Mouse (Mus musculus) embryonic fibroblast, embryonic 13.5 days (primary cell): ENCODE measurements around the gene Mospd3. TPM values are rescaled to one million over a fixed set of nuclear protein-coding genes. Genes with fewer than 3 reads are reported as not detected.

Experiments used
- H3K27ac ChIP-seq: 2 replicates; pipeline ENCODE4 v1.5.1; 2012; ENCODE audit warnings: low read length, control low read depth, inconsistent platforms; ENCODE audit not compliant: insufficient read depth
- H3K4me1 ChIP-seq: 2 replicates; pipeline ENCODE4 v1.6.1; 2011; ENCODE audit warnings: low read length; ENCODE audit not compliant: control insufficient read depth, insufficient read depth
- H3K4me3 ChIP-seq: 2 replicates; pipeline ENCODE4 v1.5.1; 2011; ENCODE audit warnings: mild to moderate bottlenecking, control low read depth, low read length; ENCODE audit not compliant: insufficient read depth
- CTCF ChIP-seq: IDR thresholded peaks from 2 replicates; pipeline ENCODE4 v1.5.1; 2011; ENCODE audit warnings: mild to moderate bottlenecking, control low read depth, low read length, moderate library complexity, borderline replicate concordance; ENCODE audit not compliant: insufficient read depth
- POLR2A ChIP-seq: IDR thresholded peaks from 2 replicates; pipeline ENCODE4 v1.6.1; 2011; ENCODE audit warnings: low read depth, mild to moderate bottlenecking, control low read depth, low read length, moderate library complexity
- polyA plus RNA-seq: library from polyadenylated mRNA; stranded (reverse); fragments of >200 nt; gene quantifications from 2 replicates; pipeline ENCODE4 v1.2.4, GENCODE M21; 2011; ENCODE audit warnings: low read depth; ENCODE audit not compliant: missing spikeins, insufficient read length

The Mospd3 gene
- polyA plus RNA-seq, 1 experiment, result 41.3 TPM

DNA sequence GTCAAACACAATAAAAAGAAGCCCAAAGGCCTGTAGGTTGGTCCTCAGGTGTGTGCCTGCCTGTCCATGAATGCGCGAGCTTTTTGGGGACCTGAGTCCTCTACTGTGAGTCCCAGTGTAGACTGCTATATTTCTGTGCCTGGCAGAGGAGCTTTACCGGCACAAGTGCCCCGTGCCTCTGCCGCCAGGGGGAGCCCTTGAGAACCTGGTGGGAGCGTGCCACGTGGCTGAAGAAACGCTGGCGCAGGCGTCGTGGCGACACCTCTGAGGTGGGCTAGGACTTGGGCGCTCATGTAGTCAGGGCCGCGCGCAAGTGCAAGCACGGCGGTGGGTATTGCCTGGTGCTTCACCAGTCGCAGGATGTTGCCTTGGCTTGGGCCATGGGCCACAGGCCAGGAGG is 40.2 kb upstream of the Mospd3 start, which contains the start of gene Sap25:
Gene Sap25 (plus strand): TSS at position 281 of the 400 bp plus-strand sequence.
- H3K27ac ChIP-seq, result no peak within 1 kb of the TSS
- TF ChIP-seq CTCF (peak; percentile 33; the same call in 1 of the 2 replicates), POLR2A (no peak)
- H3K4me3 ChIP-seq, result no peak within 1 kb of the TSS
- no peaks in the 10 kb centered on the region for H3K4me1 ChIP-seq

DNA sequence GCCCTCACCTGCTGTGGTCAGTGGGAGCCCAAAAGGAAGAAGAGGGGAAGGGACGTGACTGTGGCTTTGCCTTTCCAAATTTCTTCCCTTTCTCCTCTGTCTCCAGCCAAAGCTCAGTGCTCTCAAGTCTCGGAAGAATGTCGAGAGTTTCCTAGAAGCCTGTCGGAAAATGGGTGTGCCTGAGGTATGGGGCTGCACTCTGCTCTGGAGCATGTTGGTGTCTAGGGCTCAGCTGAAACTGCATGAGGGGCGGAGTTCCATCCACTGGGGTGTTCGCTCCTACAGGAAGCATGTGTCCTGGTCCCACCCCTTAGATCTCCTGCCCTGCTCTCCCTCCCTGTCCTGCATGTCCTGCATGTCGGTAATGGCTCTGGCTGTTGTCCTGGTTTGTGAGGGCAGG is 38.6 kb upstream of the Mospd3 start:
- no peaks in the 10 kb centered on the region for H3K4me1 ChIP-seq
- H3K27ac ChIP-seq, result no peak overlapping the region
- TF ChIP-seq CTCF (no peak), POLR2A (no peak)
- H3K4me3 ChIP-seq, result no peak overlapping the region

DNA sequence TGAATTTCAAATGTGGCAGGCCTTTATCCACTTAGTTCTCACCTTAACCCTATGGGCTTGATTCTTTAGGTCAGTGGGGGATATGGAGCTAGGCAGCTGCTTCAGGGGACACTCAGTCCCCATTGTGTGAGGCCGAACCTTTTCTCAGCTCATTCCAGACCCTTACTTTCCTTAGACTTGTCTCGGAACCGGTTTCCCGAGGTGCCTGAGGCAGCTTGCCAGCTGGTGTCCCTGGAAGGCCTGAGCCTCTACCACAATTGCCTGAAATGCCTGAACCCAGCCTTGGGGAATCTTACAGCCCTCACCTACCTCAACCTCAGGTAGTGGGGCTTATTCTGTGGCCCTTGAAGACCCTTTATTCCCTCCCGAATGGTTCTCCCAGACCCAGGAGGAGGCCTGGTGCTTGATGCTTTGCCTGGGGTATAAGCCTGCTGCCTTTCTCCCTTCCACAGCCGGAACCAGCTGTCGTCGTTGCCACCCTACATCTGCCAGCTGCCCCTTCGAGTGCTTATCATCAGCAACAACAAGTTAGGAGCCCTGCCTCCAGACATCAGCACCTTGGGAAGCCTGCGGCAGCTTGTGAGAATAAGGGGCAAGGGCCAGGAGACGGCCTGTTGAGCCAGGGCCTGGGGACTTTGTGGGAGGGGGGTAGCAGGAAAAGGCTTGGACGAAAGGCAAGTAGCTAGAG is 32.7 kb upstream of the Mospd3 start:
- TF ChIP-seq POLR2A (no peak), CTCF (no peak)
- H3K27ac ChIP-seq, result no peak overlapping the region
- peaks cover 9% of the 10 kb centered on the region; the same call in 1 of the 2 replicates for H3K4me1 ChIP-seq
- H3K4me3 ChIP-seq, result no peak overlapping the region

DNA sequence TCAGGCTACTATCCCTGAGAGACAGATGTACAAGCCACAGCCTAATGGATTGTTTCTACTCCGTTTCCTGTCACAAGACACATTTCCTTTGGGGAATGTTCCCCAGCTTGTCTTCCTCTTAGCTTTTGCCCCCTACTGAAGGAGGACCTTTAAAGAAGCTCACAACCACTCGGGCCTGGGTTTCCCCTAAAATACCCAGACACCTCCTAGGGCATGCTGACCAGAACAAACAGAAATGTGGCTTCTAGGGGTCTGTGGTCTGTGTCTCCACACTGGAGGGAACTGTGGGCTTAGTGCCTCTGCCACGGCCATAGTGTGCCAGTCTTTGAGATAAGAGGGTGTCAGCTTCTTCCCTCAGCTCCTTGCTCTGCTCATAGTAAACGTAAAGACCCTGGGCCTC is 30.7 kb upstream of the Mospd3 start:
- Histone ChIP-seq H3K4me3 (no peak overlapping the region), H3K27ac (no peak overlapping the region), H3K4me1 (peaks cover 9% of the 10 kb centered on the region; the same call in 1 of the 2 replicates)
- TF ChIP-seq CTCF, result no peak
- TF ChIP-seq POLR2A, result no peak

DNA sequence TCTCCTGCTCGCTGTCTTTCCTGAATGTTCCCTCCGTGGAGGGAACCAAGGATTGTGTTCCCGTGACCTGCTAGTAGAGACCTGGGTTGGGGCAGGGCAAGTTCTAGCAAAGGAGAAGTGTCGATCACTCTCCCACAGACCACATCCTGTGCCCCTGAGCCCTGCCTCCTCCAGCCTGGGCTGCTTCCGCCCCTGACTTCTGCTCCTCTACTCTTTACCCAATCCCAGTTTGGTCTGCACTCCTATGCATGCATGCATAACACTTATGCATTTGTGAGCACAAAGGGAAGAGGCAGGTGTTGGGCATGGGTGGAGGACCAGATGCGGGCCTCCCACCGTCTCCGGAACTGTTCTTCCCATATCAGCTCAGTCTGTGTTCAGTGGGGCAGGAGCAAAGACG is 30.3 kb upstream of the Mospd3 start:
- Histone ChIP-seq H3K27ac (no peak overlapping the region), H3K4me3 (no peak overlapping the region), H3K4me1 (peaks cover 9% of the 10 kb centered on the region; the same call in 1 of the 2 replicates)
- TF ChIP-seq POLR2A (no peak), CTCF (no peak)

DNA sequence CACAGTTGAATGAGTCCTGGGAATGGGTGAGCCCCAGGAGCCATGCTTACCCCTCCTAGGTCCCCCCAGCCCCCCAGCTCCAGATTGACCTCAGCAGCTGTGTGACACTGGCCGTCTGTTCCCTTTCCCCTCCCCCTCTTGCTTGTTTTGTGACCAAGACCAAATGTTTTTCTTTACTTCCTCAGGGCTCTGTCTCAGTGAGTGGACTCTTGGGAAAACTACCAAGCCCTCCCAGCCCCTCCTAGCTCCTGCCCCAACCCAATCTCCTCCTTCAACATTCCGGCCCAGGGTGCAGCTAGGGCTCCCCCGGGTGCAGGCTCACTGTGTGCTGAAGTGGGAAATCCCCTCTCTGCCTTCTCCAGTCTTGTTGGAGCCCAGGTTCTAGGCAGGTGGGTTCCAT is 29.7 kb upstream of the Mospd3 start:
- Histone ChIP-seq H3K27ac (0 out of 2 replicates have a peak overlapping the region, but pooled peaks have one; percentile 6), H3K4me3 (peak overlapping the region; percentile 5; the same call in 1 of the 2 replicates), H3K4me1 (peaks cover 9% of the 10 kb centered on the region; the same call in 1 of the 2 replicates)
- TF ChIP-seq CTCF, result no peak
- no peak for TF ChIP-seq POLR2A

DNA sequence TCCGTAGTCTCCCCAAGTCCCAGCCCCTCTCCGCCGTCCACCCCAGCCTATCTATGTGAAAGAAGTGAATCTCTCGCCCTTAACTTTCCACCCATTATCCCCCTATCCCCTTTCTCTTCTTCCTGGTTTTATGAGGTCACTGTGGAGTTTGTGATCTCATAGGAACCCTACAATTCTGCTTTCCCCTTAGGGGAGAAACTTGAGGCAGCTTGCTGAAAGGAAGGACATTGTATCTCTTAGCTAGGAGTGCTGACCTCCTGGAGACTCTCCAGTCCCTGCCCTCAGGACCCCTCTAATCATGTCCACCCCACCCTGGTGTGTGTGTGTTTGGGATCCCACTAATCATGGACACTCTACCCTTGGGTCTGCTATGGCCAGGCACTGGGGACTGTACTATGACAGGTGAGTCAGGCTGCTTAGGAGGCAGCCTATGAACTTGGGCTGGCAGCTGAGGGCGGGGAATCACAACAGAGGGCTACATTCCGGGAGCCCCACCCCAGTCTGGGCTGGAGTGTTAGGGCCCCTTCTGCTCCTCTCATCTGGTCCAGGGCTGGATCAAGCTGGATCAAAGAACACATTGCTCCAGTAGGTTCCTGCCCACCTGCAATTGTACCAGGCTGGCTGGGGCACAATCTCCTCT is 29.2 kb upstream of the Mospd3 start:
- H3K27ac ChIP-seq, result 0 out of 2 replicates have a peak overlapping the region, but pooled peaks have one; percentile 6
- TF ChIP-seq CTCF (no peak), POLR2A (no peak)
- H3K4me1 ChIP-seq, result peaks cover 9% of the 10 kb centered on the region; the same call in 1 of the 2 replicates
- H3K4me3 ChIP-seq, result peak overlapping the region; percentile 66

DNA sequence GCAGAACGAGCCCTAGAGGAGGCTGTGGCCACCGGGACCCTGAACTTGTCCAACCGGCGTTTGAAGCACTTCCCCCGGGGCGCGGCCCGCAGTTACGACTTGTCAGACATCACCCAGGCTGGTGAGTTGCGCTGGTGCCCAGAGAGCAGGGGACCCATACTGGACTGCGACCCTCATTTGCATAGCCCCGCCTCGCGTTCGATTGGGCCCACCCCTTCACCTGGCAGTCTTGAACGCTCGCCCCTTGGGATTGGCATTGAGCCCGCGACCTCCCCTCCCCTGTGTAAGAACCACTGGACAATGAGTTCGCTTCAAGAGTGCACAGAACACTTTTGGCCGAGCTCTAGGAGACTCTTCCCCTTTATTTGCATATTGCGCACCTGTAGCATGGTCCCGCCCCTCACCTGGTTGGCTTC is 28.5 kb upstream of the Mospd3 start:
- Histone ChIP-seq H3K27ac (peak overlapping the region; percentile 32; the same call in 1 of the 2 replicates), H3K4me1 (peaks cover 9% of the 10 kb centered on the region; the same call in 1 of the 2 replicates), H3K4me3 (peak overlapping the region; percentile 66)
- TF ChIP-seq CTCF, result no peak
- no peak for TF ChIP-seq POLR2A

DNA sequence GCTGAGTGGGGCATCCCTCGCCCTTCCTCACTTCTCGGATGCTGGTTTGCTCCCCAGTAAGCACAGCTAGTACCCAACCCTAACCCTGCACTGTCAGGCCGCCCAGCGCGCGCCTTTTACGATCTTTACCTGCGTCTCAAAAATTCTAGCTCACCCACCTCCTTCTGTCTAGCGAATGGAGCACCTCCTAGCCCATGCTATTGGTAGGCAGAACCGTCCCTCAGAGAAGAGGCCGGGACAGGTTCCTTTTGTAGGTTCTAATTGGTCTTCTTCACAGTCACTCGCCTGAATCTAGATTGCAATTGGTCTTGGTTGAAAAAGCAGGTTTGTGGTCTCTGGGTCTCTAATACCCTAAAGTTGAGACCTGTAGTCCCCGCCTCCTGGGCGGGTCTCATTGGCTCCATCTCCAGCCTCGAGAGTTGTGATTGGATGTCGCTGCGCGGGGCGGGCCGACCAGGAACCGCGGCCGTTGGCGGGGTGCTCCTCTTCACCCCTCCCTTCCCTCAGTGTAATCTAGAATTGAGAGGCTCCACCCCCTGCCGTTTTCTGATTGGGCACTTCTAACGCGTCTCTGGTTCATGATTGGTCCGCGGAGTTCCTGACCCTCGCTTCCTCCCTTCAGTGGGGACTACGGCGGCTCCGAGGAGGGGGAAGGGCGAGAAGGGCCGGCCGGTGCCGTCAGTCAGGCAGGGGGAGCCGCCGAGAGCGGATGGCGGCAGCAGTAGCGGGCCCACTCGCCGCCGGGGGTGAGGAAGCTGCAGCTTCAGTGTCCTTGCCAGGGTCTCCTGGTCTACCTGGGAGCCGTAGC is 27.8 kb upstream of the Mospd3 start, which contains the start of the genes Fbxo24, Lrch4 and Gm20605:
Gene Fbxo24 (minus strand): TSS at position 505 of the 808 bp plus-strand sequence.
Gene Lrch4 (plus strand): TSS at position 624 of the 808 bp plus-strand sequence.
Gene Gm20605 (plus strand): TSS at position 678 of the 808 bp plus-strand sequence.
- peak; percentile 93 for TF ChIP-seq POLR2A
- no peak for TF ChIP-seq CTCF
- Histone ChIP-seq H3K4me3 (peak within 1 kb of the TSS; percentile 66), H3K27ac (peak within 1 kb of the TSS; percentile 44), H3K4me1 (peaks cover 9% of the 10 kb centered on the region; the same call in 1 of the 2 replicates)
